Mouse (Mus musculus) C2C12 (cell line): ENCODE data around the gene Rragb.

Experiments used
- CEBPB ChIP-seq: IDR thresholded peaks from one replicate; pipeline ENCODE4 v1.6.1; 2011; ENCODE audit warnings: low read depth, mild to moderate bottlenecking, control low read depth, moderate library complexity
- CTCF ChIP-seq: IDR thresholded peaks from one replicate; pipeline ENCODE4 v1.5.1; 2011; ENCODE audit not compliant: control insufficient read depth, insufficient read depth, insufficient read length
- FOSL1 ChIP-seq: IDR thresholded peaks from one replicate; pipeline ENCODE4 v1.8.0; 2011; ENCODE audit warnings: mild to moderate bottlenecking, low read length; ENCODE audit not compliant: poor library complexity, insufficient read depth, severe bottlenecking
- MAX ChIP-seq: IDR thresholded peaks from one replicate; pipeline ENCODE4 v1.6.1; 2011; ENCODE audit warnings: mild to moderate bottlenecking, control low read depth
- MYOD1 ChIP-seq: IDR thresholded peaks from one replicate; pipeline ENCODE4 v1.6.1; 2011; ENCODE audit warnings: low read depth; ENCODE audit not compliant: control insufficient read depth, insufficient read length
- USF1 ChIP-seq: IDR thresholded peaks from one replicate; pipeline ENCODE4 v1.6.1; 2011; ENCODE audit warnings: low read depth, mild to moderate bottlenecking, control low read depth, moderate library complexity

DNA sequence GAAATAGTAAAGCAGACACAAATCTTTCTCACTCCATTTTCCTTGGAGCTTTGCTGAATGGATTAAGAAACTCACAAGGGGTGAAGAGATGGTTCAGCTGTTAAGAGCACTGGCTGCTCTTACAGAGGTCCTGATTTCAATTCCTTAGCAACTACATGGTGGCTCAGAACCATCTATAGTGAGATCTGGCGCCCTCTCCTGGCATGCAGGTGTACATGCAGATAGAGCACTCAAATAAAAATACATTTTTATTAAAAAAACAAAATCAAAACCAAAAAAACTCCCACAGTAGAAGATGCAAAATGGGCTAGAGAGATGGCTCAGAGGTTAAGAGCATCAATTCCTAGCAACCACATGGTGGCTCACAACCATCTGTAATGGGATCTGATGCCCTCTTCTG, 35.0 kb downstream of the Rragb start:
- TF ChIP-seq CTCF (no peak), FOSL1 (no peak), CEBPB (no peak), MAX (no peak), USF1 (no peak), MYOD1 (no peak)
